Mouse (Mus musculus): Measurements from ENCODE around the gene Dcp1b. TPM values are rescaled to one million over a fixed set of nuclear protein-coding genes. Genes with fewer than 3 reads are reported as not detected.
A peak's percentile ranks its signal among the peaks of the same experiment; 100 is the strongest.

Dcp1b gene
- polyA plus RNA-seq, 1 experiment from 2014 or later = 7.9 TPM

- Histone ChIP-seq H3K9ac (no peak overlapping the region), H3K4me2 (no peak overlapping the region), H3K9me3 (no peaks in the 10 kb centered on the region), H3K27ac (no peak overlapping the region), H3K36me3 (peaks cover 32% of the 10 kb centered on the region), H3K4me1 (peaks cover 5% of the 10 kb centered on the region; the same call in 1 of the 2 replicates), H3K27me3 (no peaks in the 10 kb centered on the region), H3K4me3 (no peak overlapping the region)
- ATAC-seq (ENCODE audit: insufficient number of reproducible peaks, low FRiP score, low TSS enrichment, low read depth) = peak; percentile 17; the same call in 1 of the 2 replicates
- WGBS = 85% methylated on average over 15 of the region's 15 CpGs
Observed at GRCm38 (mm10) chr6:119219237-119219870, 44.3 kb downstream of the Dcp1b start.

- WGBS = 50% methylated on average over 10 of the region's 10 CpGs
- H3K4me2 ChIP-seq = no peak overlapping the region
Observed at GRCm38 (mm10) chr6:119220297-119220696, 45.2 kb downstream of the Dcp1b start.

GRCm38 (mm10) chr6:119224451-119225195 lies 49.6 kb downstream of the Dcp1b start:
- H3K9me3 ChIP-seq = no peaks in the 10 kb centered on the region
- H3K4me3 ChIP-seq = no peak overlapping the region
- 55% methylated on average over 13 of the region's 13 CpGs for WGBS
- ATAC-seq (ENCODE audit: insufficient number of reproducible peaks, low FRiP score, low TSS enrichment, low read depth) = no peak
- H3K9ac ChIP-seq = no peak overlapping the region
- no peak overlapping the region for H3K4me2 ChIP-seq
- H3K36me3 ChIP-seq = peaks cover 3% of the 10 kb centered on the region; the same call in 1 of the 2 replicates
- no peaks in the 10 kb centered on the region for H3K27me3 ChIP-seq
- H3K27ac ChIP-seq = no peak overlapping the region
- 0 out of 2 replicates have a peak, but pooled peaks cover 6% of the 10 kb centered on the region for H3K4me1 ChIP-seq

More at GRCm38 (mm10) chr6:119220297-119220696, 45.2 kb downstream of the Dcp1b start:
- no peak for ATAC-seq (ENCODE audit: insufficient number of reproducible peaks, low FRiP score, low TSS enrichment, low read depth)
- peaks cover 22% of the 10 kb centered on the region for H3K36me3 ChIP-seq
- 0 out of 2 replicates have a peak, but pooled peaks cover 6% of the 10 kb centered on the region for H3K4me1 ChIP-seq
- H3K9me3 ChIP-seq = no peaks in the 10 kb centered on the region
- no peak overlapping the region for H3K9ac ChIP-seq
- H3K27ac ChIP-seq = no peak overlapping the region
- H3K27me3 ChIP-seq = no peaks in the 10 kb centered on the region
- H3K4me3 ChIP-seq = no peak overlapping the region

GRCm38 (mm10) chr6:119225226-119225625 lies 50.2 kb downstream of the Dcp1b start:
- Histone ChIP-seq H3K9ac (no peak overlapping the region), H3K27ac (no peak overlapping the region), H3K4me3 (no peak overlapping the region), H3K36me3 (no peaks in the 10 kb centered on the region), H3K27me3 (no peaks in the 10 kb centered on the region), H3K4me1 (0 out of 2 replicates have a peak, but pooled peaks cover 6% of the 10 kb centered on the region), H3K4me2 (no peak overlapping the region), H3K9me3 (no peaks in the 10 kb centered on the region)
- 69% methylated on average over 12 of the region's 12 CpGs for WGBS
- no peak for ATAC-seq (ENCODE audit: insufficient number of reproducible peaks, low FRiP score, low TSS enrichment, low read depth)

GRCm38 (mm10) chr6:119225731-119226130 lies 50.7 kb downstream of the Dcp1b start:
- 0 out of 2 replicates have a peak, but pooled peaks cover 6% of the 10 kb centered on the region for H3K4me1 ChIP-seq
- H3K4me3 ChIP-seq = no peak overlapping the region
- H3K9ac ChIP-seq = no peak overlapping the region
- H3K36me3 ChIP-seq = no peaks in the 10 kb centered on the region
- WGBS = 78% methylated on average over 6 of the region's 6 CpGs
- H3K9me3 ChIP-seq = no peaks in the 10 kb centered on the region
- no peak overlapping the region for H3K4me2 ChIP-seq
- no peaks in the 10 kb centered on the region for H3K27me3 ChIP-seq
- H3K27ac ChIP-seq = no peak overlapping the region
- no peak for ATAC-seq (ENCODE audit: insufficient number of reproducible peaks, low FRiP score, low TSS enrichment, low read depth)

GRCm38 (mm10) chr6:119227001-119227400 lies 51.9 kb downstream of the Dcp1b start:
- WGBS = 86% methylated on average over 8 of the region's 8 CpGs
- H3K27ac ChIP-seq = no peak overlapping the region
- H3K36me3 ChIP-seq = no peaks in the 10 kb centered on the region
- H3K4me3 ChIP-seq = no peak overlapping the region
- no peak for ATAC-seq (ENCODE audit: insufficient number of reproducible peaks, low FRiP score, low TSS enrichment, low read depth)
- 0 out of 2 replicates have a peak, but pooled peaks cover 6% of the 10 kb centered on the region for H3K4me1 ChIP-seq
- H3K4me2 ChIP-seq = no peak overlapping the region
- H3K9ac ChIP-seq = no peak overlapping the region
- no peaks in the 10 kb centered on the region for H3K27me3 ChIP-seq
- H3K9me3 ChIP-seq = no peaks in the 10 kb centered on the region

GRCm38 (mm10) chr6:119228861-119229603 lies 54.0 kb downstream of the Dcp1b start:
- H3K27me3 ChIP-seq = no peaks in the 10 kb centered on the region
- no peak overlapping the region for H3K4me3 ChIP-seq
- H3K4me2 ChIP-seq = no peak overlapping the region
- no peak overlapping the region for H3K27ac ChIP-seq
- 66% methylated on average over 11 of the region's 11 CpGs for WGBS
- no peak for ATAC-seq (ENCODE audit: insufficient number of reproducible peaks, low FRiP score, low TSS enrichment, low read depth)
- 0 out of 2 replicates have a peak, but pooled peaks cover 6% of the 10 kb centered on the region for H3K4me1 ChIP-seq
- H3K9me3 ChIP-seq = no peaks in the 10 kb centered on the region
- H3K36me3 ChIP-seq = no peaks in the 10 kb centered on the region
- H3K9ac ChIP-seq = no peak overlapping the region

- Histone ChIP-seq H3K36me3 (no peaks in the 10 kb centered on the region), H3K9ac (no peak overlapping the region), H3K9me3 (no peaks in the 10 kb centered on the region), H3K4me3 (no peak overlapping the region), H3K27ac (no peak overlapping the region), H3K27me3 (no peaks in the 10 kb centered on the region), H3K4me1 (peaks cover 12% of the 10 kb centered on the region), H3K4me2 (no peak overlapping the region)
- no peak for ATAC-seq (ENCODE audit: insufficient number of reproducible peaks, low FRiP score, low TSS enrichment, low read depth)
- 30% methylated on average over 3 of the region's 3 CpGs for WGBS
Observed at GRCm38 (mm10) chr6:119233066-119233465, 58.0 kb downstream of the Dcp1b start.

GRCm38 (mm10) chr6:119235441-119235840 lies 60.4 kb downstream of the Dcp1b start:
- Histone ChIP-seq H3K9ac (no peak overlapping the region), H3K4me1 (peaks cover 12% of the 10 kb centered on the region), H3K36me3 (no peaks in the 10 kb centered on the region), H3K4me2 (no peak overlapping the region), H3K27ac (no peak overlapping the region), H3K9me3 (no peaks in the 10 kb centered on the region), H3K27me3 (no peaks in the 10 kb centered on the region), H3K4me3 (no peak overlapping the region)
- WGBS = 72% methylated on average over 5 of the region's 5 CpGs
- no peak for ATAC-seq (ENCODE audit: insufficient number of reproducible peaks, low FRiP score, low TSS enrichment, low read depth)

- ATAC-seq (ENCODE audit: insufficient number of reproducible peaks, low FRiP score, low TSS enrichment, low read depth) = no peak
Observed at GRCm38 (mm10) chr6:119236241-119236640, 61.2 kb downstream of the Dcp1b start, which contains the start of gene Cacna2d4. TSS of gene Cacna2d4 (plus strand) at chr6:119236526.

GRCm38 (mm10) chr6:119237427-119237989 lies 62.5 kb downstream of the Dcp1b start:
- Histone ChIP-seq H3K36me3 (no peaks in the 10 kb centered on the region), H3K27me3 (no peaks in the 10 kb centered on the region), H3K9ac (no peak overlapping the region), H3K27ac (no peak overlapping the region), H3K4me1 (peaks cover 14% of the 10 kb centered on the region), H3K9me3 (no peaks in the 10 kb centered on the region), H3K4me2 (no peak overlapping the region), H3K4me3 (no peak overlapping the region)
- ATAC-seq (ENCODE audit: insufficient number of reproducible peaks, low FRiP score, low TSS enrichment, low read depth) = peak; percentile 64; the same call in 1 of the 2 replicates
- WGBS = 45% methylated on average over 8 of the region's 8 CpGs

More at GRCm38 (mm10) chr6:119236241-119236640, 61.2 kb downstream of the Dcp1b start, which contains the start of gene Cacna2d4:
- Histone ChIP-seq H3K4me3 (no peak within 1 kb of the TSS), H3K27me3 (no peaks in the 10 kb centered on the region), H3K4me2 (no peak within 1 kb of the TSS), H3K36me3 (no peaks in the 10 kb centered on the region), H3K4me1 (peaks cover 13% of the 10 kb centered on the region), H3K9ac (no peak within 1 kb of the TSS), H3K27ac (no peak within 1 kb of the TSS), H3K9me3 (no peaks in the 10 kb centered on the region)
- 47% methylated on average over 1 of the region's 1 CpGs for WGBS
